Mouse (Mus musculus) retina, adult 2 months (tissue): ENCODE data around the gene Tas2r119.
"Not testable (repeated sequence)": the region's sequence is repeated elsewhere in the genome, so short reads cannot be mapped to it uniquely, and the experiment has no call there.

Experiments used
- DNase-seq: peaks from one replicate; pipeline ENCODE4 v3.0.0-alpha.2; 2012; ENCODE audit warnings: low read depth, low spot score

Tas2r119 gene

DNA sequence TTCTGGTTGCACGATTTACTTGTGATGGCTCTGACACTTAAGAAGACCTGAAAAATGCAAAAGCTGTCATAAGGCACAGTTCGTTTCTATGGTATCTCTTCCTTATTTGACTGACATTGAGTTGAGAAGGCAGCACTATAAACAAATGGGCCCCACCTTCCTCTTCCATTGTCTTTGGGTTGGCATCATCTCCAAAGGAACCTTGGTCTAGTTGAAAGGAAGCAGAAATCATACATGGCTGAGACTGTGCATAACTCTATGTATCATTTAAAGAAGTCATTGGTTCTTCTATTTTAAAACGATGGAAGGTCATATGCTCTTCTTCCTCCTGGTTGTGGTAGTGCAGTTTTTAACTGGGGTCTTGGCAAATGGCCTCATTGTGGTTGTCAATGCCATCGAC lies at the start of gene Tas2r119:
TSS of gene Tas2r119 (plus strand) at position 301 of the 400 bp plus-strand sequence.
- no peak for DNase-seq

DNA sequence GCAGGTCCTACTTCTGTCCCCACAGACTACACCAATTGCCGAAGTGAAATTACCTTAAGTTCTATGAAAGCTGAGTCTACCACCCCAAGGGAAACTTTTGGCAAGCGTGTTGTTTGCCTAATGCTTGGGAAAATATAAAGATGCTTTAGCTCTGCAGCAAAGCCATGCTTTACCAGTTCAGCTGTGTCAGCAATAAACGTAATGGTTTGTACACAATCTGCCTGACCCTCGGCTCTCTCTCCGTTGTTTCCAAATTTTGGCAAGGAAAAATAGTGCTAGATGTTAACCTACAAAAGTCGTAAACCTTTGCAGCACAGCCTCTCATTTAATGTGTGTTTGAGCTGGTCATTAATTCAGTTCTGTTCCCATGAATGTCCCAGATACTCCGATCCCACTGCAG lies 44.8 kb upstream of the Tas2r119 start:
- DNase-seq, result no peak

DNA sequence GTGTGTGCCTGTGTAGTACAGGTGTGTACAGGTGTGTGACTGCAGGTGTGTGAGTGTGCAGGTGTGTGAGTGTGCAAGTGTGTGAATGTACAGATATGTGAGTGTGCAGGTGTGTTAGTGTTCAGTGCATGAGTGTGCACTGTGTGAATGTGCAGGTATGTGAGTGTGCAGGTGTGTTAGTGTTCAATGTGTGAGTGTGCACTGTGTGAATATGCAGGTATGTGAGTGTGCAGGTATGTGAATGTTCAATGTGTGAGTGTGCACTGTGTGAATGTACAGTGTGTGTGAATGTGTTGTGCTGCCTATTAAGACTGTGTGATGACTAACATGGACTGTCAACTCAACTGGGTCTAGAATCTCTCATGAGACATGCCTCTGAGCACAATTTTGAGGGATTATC lies 35.4 kb upstream of the Tas2r119 start:
- DNase-seq, result no peak

DNA sequence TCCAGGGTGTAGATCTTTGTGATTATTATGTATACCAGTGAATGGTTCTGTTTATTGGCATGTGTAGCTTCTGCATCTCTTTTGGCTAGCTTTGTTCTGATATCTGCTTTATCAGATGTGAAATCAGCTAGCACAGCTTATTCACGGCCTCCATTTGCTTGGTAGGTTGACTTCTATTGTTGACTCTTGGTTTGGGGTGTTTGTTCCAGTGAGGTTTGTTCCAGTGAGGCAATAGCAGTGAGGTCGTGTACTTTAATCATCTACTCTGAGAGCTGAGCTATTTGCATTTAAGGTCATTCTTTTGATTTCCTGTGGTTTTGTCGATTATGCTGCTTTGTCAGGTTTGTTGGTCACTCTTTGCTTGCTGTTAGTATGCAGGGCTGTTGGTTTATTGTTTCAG lies 32.8 kb upstream of the Tas2r119 start:
- DNase-seq, result no peak

DNA sequence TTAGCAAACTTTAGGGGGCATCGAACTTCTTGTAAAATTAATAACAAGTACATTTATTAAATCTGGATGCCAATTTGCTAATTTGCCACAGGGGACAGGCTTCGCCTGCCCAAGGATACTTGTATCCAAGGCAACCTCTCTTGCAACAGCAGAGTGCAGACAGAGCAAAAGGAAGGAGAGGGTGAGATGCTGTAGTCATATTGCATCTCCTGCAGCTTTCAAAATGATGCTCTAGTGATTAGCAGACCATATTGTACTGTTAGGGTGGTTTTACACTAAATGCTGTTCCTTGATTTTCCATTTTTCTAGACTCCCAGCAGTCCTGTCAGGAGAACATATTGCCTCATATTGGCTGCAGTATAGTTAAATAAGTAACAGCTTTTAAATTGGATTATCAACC lies 23.7 kb upstream of the Tas2r119 start:
- no peak for DNase-seq

DNA sequence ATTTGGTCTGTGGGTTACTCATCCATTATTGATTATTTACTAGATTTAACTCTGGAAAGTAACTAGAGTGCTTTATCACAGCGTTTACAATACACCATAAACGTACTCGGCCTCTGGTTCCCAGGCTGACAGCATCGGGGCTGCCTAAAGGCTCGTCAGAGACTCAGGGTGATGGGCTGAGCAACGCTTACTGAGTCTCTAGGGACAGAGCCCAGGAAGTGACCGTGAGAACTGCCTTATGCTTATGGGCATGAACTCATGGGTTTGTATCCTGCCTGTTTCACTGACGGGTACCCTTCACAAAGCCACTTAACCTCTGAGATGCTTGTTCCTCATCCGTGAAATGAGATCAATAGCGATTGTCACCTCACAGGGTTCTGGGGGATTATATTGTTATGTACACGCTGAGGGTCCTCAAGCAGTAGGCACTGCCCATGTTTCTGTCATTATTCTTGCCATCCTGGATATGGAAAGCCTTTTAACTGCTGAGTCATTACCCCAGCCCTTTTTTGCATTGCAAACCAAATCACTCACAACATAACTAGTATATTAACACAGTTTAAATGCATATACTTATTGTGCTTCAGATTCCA lies 23.1 kb upstream of the Tas2r119 start:
- no peak for DNase-seq

DNA sequence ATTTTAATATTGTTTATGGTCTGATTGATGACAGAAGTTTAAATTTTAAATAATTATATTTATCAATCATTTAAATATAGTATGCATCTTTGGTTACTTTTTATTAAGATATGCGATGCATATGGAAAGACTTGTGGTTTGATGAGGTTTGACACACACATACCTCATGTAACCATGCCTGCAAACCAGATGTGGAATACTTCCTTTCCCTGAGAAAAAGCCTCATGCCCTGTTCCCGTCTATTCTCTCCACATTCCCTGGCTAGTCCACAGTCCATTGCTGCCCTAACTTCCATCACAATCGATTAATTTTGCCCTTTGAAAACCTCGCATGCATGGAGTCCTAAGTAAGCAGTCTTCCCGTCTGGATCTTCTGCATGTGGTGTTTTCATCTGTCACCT lies 21.0 kb upstream of the Tas2r119 start:
- DNase-seq, result no peak

DNA sequence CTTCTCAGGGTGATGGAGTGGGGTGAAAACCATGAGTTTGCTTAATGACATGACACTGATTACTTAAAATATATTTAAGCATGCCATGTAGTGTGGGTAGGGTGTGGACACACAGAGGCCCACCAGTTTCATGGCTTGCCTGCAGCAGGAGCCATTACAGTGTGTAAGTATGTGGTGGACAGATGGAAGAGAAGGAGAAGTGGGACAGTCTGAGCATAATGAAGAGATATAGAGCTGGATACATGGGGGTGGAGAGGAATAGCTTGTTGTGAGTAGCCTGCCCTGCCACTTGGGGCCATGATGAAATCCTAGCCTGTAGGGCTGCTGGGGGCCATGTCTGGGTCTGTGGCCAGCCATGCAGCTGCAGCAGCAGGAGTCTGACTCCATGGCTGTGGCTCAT lies 16.8 kb upstream of the Tas2r119 start:
- no peak for DNase-seq

DNA sequence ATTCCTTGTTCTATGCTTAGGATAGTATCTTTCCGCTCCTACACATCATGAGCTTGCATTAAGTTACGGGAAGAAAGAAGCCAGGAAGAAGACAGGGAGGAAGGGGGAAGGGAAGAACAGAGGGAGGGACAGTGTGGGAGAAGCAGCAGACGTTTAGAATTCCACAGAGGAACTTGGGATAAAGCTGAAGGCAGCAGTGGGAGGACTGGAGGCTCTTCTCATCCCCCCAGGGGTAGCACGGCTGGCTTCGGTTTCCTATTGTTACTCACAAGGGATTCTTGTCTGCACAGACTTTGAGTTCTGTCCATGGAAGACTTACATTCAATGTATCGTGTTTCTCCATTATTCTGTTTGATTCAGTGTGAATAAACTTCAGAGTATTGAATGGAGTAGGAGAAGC lies 5.3 kb upstream of the Tas2r119 start:
- no peak for DNase-seq

DNA sequence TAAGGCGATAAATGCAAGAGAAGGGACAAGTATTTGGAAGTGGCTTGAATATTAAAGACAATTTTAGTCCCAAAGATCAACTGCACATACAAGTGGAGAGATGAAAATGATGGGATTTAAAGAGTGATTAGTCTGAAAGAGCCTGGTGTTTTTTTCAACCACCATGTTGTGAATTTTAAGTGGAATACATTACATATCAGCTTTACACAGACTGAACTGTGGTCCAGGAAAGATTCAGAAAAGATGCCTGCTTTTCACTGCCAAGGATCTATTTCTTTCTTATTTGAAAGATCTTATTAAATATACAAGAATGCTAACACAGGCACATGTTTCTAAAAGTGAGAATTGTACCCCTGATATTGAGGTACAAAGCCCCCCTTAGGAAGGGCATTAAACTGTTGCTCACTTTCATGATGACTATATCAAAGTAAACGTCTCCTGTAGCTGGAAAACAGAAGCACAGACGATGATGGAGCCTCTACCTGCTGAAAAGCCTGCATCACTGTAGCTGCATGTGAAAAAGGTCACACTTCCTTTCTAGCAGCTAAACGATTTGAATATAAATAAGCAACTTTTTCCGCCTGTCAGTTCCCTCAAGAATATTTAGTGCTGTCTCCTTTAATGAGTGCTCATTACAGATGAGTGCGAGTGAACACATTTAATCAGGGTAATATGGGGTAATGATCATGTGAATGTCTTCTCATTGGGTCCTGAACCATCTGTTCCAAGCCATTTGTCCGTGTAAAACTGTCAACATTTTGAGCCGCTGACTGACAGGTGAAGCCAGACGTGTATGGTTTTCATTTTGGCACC lies 4.7 kb upstream of the Tas2r119 start:
- no peak for DNase-seq

DNA sequence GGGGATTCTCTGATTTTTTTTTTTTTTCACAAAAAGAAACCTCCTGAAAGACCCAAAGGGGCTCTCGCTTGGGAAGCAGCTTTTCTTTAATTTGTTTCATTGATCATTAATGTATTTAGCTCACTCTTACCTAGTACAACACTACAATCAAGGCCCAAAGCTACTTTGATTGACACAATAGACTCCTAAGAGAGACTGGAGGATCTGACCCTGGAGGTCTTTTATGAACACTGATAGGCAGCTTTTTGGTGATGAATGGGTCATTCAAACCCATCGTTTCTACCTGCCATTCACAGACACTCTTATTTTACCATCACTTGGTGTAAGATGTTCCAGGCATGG lies 4.1 kb upstream of the Tas2r119 start:
- no peak for DNase-seq

DNA sequence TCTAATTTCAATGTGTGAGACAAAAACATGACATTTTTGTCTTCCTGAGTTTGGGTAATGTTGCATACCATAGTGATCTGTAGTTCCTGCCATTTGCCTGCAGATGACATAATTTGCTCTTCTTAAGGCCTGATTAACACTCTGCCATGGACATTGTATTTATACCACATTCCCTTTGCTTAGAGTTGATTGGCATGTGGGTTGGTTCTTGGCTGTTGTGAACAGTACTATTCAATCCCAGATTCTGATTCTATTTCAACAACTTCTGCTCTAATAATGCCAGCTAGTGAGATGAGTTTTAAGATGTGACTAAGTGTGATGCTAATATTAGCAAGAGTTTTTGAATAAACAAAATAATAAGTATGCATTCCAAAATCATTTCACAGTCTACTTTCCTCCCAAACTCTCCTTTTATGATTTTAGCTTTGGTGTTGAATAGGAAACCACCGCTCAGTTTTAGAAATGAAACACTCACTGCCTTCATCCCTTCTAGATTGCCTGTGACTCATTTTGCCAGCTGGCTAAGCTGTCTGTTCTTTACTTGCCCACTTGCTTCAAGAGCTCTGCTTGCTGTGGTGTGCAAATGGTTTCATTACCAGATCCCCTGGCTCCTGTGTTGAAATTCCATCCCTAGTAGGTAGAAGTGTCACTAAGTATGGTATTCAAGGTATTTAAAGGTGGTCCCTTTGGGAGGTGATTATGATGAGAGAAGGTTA lies 3.1 kb downstream of the Tas2r119 start:
- DNase-seq, result no peak

DNA sequence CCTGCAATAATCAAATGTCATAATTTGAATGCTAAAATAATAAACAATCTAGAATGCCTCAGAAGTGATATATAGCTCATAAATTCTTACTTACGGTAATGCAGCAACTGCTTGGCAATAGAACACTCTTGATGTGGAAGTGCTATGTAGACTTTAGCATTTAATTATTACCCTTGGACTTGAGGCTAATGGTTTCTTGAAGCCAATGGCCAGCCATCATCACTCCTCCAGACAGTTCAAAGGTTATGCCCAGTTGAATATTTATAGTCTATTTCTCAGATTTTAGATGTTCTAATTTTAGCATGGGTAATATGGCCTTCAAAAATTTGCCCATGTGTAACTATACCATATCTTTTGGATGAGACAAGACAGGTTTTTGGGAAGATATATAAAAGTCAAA lies 4.9 kb downstream of the Tas2r119 start:
- no peak for DNase-seq

DNA sequence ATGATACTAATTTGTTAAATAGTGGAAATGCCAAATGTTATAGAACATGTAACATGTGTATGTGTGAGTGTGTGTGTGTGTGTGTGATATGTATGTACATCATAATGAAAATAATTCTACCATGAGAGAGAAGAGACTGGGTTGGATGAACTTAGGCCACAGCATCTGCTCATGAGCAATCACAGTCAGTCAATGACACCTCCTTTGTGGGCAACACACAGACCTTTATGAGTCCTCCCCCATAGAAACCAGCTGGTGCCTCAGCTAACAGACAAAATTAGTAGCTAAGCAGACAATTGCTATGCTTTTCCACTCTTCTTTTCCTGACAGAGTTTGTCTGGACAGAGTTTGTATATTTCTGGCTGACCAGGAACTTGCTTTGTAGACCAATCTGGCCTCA lies 7.9 kb downstream of the Tas2r119 start:
- no peak for DNase-seq

DNA sequence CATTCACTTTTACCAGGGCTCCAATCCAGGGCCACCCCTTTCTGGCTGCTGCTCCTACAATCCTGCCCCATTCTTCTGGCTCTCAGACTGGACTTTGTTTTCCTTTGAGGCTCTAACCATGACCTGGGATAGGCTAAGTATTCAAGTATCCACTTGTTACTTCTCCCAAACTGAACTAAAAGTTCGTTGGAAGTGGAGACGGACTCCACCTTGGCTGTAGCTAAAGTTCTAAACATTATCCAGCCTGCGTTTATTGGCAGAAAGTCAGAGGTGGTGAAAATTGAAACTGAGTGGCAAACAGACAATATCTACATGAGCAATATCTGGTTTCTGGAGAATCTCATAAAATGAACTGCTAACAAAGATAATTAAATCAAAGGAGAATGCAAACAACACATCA lies 12.8 kb downstream of the Tas2r119 start:
- DNase-seq, result no peak

DNA sequence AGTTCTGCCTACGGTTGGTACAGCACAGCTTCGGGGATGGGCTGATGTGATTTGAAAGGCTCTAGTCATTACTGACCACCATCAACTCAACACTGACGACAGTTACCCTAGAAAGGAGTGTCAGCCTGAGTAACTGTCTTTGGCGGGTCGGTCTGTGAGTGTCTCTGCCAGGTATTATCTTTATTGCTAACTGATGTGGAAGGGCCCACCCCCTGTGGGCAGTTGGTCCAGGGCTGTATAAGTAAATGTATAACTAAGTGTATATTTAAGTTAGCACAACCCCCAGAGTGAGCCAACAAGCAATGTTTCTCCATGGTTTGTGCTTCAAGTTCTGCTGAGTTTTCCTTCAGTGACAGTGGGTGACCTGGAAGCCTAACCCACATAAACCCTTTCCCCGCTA lies 13.3 kb downstream of the Tas2r119 start:
- DNase-seq, result no peak

DNA sequence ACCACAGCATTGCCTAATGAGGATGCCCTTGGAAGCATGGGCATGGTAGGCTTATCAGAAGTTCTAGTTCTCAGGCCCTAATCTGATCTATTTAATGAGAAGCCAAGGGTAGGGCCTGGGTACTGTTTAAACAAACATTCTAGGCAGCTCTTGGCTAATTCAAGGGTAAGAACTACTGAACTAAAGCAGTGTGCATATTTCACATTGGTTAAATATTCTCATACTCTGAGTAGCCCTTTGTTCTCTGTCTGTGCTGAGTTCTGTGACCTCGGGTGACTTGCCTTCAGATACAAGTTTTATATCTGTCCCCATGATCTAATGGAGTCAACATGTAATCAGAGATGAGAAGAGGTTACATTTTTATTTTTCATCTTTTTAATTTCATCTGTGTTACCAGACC lies 15.9 kb downstream of the Tas2r119 start:
- no peak for DNase-seq

DNA sequence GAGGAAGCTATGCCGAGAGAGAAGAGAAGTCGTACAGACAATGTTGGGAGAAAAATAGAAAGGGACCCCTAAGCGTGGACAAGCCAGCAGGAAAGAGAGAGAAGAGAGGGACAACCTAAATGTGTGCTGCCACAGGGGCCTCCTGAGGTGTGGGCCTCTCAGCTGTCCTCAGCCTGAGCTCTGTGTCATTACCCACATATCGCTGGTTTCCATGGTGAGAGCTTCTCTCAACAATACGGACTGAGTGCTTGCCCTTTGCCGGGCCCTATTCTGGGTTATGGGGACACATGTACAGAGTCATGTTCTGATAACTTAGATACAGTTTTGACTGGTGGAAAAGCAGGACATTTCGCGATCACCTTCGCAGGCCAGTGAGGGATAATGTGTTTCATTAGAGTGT lies 21.0 kb downstream of the Tas2r119 start:
- DNase-seq, result no peak

DNA sequence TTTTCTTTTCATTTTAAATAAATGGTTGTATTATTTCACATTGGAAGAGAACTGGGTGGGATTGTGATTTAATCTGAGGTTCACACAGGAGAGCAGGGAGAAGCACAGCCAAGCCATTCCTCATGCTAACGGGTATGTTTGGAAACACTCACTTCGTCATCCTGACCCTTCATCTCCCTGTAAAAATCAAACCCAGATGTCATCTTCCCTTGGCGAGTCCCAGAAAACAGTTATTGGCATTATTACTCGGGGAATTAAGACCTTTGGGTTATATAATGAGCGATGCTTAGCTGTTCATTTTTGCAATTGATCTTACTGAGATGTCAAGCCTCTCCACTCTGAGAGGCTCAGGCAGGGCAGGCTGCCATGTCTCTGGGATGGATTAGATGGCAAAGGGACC lies 21.5 kb downstream of the Tas2r119 start:
- no peak for DNase-seq

DNA sequence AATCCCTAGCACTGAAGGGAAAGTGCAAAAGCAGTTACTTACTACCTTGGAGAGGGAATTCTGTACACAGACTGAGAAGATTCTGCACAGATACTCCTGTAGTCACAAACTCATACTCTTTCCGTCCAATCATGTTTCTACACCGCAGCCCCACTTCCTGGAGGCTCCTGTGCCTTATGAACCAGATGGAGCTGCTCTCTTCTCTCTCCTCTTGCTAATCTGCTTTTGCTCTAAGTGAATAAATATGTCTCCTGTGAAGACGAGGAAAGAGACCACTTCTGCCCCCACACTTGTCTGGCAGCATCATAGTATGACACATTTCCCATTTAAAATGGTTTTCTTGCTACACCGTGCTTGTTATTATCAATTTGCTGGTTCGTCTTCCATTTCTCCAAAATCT lies 26.2 kb downstream of the Tas2r119 start:
- DNase-seq, result no peak

DNA sequence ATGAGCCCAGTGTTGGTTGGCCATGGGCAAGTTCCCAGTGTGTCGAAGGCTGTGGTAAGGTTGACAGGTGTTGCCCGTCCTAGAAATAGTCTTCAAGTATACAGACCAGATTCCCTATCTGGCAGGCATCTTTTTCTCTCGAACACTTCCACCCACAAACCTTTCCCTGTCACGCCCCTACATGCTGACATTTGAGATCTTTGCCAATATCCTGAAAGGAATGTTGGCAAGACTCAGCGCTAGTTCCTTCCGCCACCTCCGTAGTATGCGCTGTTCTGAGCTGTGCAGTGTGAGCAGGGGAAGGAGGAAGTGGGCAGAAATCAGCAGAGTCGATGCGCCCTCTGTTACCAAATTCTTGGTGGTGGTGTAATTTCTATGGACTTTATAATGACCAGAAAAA lies 27.8 kb downstream of the Tas2r119 start:
- DNase-seq, result no peak

DNA sequence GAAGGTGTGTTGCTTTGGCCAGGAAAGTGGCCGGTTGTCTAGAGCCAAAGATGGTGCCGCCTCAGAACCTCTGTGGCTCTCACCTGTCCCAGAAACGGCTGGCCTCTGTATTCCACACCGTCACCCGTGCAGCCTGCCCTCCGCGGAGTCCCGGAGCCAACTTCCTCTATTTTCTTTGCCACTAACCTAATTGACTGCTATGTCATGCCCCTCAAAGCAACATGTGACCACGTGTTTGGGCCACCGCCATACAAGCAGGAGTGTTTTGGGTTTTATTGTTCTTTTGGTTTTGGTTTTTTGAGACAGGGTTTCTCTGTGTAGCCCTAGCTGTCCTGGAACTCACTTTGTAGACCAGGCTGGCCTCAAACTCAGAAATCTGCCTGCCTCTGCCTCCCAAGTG lies 37.6 kb downstream of the Tas2r119 start:
- DNase-seq, result not testable (repeated sequence)

DNA sequence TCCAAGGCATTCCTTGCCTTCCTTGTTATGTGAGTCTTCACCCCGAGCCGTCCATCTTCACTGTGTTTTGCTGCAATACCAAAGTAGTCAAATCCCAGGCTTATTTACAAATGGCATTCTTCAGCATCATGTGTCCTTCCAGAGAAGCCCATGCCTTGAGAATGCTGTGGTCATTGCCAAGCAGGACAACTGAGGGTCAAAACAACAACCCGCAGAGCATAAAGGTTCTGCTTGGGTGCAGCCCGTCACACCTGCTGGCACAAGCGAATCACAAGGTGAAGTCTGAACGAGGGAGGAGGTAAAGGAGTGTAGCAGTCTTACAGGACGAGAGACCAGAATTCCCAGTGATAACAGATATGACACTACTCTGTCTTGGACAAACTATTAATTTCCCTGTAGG lies 45.9 kb downstream of the Tas2r119 start:
- no peak for DNase-seq
